Mouse (Mus musculus) neural tube, embryonic 10.5 days (tissue): ENCODE data around the gene Gjb2.
A peak's percentile ranks its signal among the peaks of the same experiment; 100 is the strongest.

Source experiments
- DNase-seq: peaks from one replicate; pipeline ENCODE4 v3.0.0-alpha.2; 2017; ENCODE audit warnings: low spot score; ENCODE audit errors: extremely low spot score

Gene Gjb2

GRCm38 (mm10) chr14:57069906-57070305, 34.6 kb downstream of the Gjb2 start:
- peak; percentile 60 for DNase-seq

- DNase-seq = no peak
Measured at GRCm38 (mm10) chr14:57066053-57066452, 38.4 kb downstream of the Gjb2 start.

GRCm38 (mm10) chr14:57060052-57060451, 44.5 kb downstream of the Gjb2 start:
- DNase-seq = peak; percentile 84

DNA sequence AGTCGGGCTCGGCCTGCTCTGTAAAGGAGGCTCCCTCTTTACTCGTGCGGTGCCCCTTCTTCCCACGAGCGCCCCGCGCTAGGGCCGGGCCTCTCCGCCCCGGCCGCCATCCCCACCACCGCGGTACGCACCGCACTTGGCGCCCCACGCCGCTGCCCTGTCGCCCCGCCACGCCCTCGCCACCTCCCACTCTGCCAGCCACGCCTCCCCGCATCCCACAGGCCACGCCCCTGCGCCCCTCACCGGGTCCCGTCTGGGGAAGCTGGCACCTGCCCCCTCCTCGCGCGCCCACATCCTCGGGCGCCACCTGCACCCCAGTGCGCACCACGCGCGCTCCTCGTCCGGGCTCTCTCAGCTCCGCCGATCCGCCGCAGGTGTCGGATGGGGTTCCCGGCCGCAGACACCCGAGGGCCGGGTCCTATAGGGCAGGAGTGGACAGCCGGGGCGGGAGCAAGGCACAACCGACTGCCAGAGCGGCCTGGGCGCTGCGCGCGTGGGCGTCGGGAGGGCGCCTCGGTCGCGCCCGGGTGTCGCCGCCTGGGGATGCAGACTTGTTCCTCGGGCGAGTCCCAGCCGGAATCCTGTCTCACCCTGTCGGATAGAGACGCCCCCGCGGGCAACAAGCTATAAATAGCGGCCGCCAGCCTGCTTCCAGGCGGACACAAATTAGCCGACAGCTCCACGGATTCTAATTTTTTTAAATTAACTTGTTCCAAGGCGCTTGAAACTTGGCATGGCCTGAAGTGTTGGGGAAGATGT, 46.8 kb downstream of the Gjb2 start, which contains the start of gene Gja3:
Gene Gja3, minus strand, starts transcription at position 538 of the 759 bp plus-strand sequence.
- peak; percentile 64 for DNase-seq

GRCm38 (mm10) chr14:57057204-57057562, 47.3 kb downstream of the Gjb2 start:
- peak; percentile 27 for DNase-seq

DNA sequence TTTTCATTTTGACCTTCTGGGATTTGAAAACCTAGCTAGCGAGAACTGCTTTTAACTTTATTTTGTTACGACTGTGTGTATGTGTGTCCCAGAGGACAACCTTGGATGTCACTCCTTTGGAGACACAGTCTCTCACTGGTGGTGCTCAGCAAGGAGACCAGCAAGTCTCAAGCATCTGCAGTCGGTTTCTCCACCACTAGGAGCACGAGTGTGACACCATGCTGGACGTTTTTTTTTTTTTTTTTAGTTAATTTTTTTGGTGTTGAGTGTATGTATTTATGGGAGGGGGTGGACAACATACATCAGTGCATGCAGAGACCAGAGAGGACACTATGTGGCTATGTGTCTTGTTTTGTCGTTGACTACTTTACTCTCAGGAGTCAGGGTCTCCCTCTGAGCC, 51.8 kb downstream of the Gjb2 start:
- DNase-seq = no peak
